Mouse (Mus musculus): ENCODE measurements around the gene Prss33. TPM values are rescaled to one million over a fixed set of nuclear protein-coding genes. Genes with fewer than 3 reads are reported as not detected.

Prss33 gene
- total RNA-seq, 1 experiment from 2014 or later, result not detected

DNA sequence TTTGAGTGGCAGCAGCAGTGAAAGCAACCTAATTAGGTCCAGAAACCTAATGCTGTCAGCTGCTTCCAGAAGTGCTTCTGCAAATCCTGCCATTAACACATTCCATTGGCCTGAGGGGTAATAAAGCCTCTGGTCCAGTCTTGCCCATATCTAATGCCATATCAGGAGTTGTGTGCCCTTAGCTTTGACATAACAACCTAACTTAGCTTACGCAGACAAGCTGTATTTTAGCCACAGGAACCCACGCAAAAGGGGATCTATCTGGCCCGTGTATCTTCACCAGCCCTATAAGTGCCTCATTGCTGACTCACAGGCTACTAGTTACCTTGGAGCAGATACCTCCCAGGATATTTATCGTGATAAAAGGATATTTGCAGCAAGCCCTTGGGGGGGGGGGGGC, 10.3 kb downstream of the Prss33 start:
- DNase-seq, result no peak

DNA sequence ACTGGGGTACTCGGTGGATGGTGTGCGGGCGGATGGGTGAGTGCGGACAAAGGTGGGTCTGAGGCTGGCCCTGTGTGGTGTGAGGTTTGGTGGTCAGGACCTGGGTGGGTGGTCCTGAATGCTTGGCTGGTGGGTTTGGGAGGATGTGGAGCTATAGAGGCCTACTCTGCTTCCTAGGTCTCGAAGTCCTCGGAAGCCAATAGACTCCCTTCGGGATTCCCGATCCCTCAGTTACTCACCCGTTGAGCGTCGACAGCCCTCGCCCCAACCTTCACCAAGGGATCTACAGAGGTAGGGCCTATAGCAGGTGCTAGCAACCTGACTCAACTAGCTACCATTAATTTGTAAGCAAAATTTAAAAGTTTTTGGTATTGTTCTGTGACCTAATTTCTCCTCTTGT, 12.2 kb downstream of the Prss33 start:
- no peak for DNase-seq

DNA sequence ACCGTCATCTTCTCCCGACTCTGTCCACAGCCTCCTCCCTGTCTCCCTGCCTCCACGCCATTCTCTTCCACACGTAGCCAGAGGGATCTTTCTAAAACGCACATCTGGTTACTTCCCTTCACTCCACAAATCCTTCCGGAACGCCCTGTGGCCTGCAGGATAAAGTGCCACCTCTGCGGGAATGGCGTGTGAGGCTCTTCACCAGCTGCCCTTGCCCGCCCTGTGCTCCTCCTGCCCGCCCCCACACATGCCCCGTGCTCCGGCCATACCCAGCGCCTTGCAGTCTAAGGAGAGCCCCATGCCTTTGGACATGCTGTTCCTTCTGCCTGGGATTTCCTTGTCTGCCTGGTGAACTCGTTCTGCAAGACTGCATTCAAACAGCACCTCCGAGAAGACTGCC, 12.8 kb downstream of the Prss33 start:
- DNase-seq, result no peak

DNA sequence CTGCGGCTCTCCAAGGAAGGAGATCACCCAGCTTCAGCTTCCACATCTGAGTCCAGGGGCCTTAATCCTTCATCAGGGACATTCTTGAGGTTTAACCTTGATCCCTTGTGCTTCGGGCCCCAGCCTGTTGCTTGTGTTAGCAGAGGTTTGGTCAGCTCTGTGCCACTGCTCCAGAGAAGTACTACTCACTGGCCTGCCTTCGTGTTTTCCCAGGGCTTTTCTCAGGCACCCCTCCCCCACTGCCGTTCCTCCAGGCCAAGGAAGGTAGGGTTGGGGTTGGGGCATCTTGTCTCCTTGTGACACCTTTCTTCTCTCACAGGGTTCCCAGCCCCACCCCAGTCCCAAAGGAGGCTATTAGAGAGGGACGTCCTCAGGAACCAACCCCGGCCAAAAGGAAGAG, 13.8 kb downstream of the Prss33 start:
- DNase-seq, result no peak

GRCm38 (mm10) chr17:23820731-23821130, 15.1 kb downstream of the Prss33 start:
- no peak for DNase-seq

DNA sequence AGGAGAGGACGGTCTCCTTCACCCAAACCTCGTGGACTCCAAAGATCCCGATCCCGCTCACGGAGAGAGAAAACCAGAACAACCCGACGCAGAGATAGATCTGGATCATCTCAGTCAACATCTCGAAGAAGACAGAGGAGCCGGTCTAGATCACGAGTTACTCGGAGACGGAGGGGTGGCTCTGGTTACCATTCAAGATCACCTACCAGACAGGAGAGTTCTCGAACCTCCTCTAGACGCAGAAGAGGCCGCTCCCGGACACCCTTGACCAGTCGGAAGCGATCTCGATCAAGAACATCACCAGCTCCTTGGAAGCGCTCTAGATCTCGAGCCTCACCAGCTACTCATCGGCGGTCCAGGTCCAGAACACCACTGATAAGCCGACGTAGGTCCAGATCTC, 16.6 kb downstream of the Prss33 start:
- no peak for DNase-seq

GRCm38 (mm10) chr17:23818579-23818978, 17.3 kb downstream of the Prss33 start:
- DNase-seq, result no peak

DNA sequence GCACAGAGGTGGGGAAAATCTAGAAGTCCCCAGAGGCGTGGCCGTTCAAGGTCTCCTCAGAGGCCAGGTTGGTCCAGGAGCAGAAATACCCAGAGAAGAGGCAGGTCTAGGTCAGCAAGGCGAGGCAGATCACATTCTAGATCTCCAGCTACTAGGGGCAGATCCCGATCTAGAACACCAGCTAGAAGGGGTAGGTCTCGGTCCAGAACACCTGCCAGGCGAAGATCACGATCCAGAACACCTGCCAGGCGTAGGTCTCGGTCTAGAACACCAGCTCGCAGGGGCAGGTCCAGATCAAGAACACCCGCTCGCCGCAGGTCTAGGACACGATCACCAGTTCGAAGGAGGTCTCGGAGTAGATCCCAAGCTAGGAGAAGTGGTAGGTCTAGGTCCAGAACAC, 20.2 kb downstream of the Prss33 start:
- DNase-seq, result no peak

DNA sequence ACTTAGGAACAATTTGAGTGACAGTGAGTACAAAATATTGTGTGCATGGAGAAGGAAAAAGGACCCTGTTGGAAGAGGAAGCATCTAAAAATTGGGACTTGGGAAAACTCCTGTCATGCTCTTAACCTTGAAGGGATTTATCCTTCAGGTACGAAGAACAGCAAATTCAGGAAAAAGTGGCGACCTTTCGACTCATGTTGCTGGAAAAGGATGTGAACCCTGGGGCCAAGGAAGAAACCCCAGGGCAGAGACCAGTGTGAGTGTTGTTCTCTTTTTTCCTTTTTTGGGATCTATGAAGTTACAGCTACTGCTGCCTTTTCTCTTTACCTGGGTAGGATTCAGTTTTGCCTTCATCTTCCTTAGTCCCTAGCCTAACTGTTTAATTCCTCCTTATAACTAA, 27.9 kb downstream of the Prss33 start:
- no peak for DNase-seq

- DNase-seq, result peak; percentile 62
Measured at GRCm38 (mm10) chr17:23806867-23807266, 29.0 kb downstream of the Prss33 start.

GRCm38 (mm10) chr17:23804426-23805085, 31.3 kb downstream of the Prss33 start:
- DNase-seq, result no peak

DNA sequence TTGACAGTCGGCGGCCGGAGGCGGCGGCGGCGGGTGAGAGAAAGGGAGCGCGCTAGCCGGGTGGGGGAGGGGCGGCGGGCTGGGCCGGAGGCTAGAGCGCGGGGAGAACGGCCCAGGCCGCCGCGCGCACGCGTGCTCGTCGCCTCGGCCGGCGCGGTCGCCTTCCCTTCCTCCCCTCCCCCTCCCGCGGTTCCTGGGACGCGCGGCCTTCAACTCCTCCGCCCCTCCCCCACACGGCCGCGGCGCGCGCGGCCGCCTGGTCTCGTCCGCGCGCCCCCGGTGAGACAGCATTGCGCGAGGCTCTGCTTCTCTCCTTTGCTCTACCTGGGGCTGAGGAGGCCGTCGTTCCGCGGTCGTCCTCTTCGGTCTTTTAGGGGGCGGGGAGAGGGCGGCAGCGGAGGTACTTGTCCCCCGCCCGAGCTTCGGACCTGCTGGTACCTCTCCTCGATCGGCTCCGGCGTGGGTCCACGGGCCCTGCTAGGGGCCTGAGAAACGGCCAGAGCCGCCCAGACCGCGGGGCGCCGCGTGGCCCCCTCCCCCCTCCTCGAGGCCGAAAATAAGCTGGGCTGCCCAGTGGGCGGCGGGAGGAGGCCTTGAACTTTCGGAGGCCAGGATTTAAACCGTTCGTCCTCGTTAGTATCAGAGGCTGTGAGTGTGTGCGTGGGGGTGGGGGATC, 32.4 kb downstream of the Prss33 start:
- peak; percentile 89 for DNase-seq

DNA sequence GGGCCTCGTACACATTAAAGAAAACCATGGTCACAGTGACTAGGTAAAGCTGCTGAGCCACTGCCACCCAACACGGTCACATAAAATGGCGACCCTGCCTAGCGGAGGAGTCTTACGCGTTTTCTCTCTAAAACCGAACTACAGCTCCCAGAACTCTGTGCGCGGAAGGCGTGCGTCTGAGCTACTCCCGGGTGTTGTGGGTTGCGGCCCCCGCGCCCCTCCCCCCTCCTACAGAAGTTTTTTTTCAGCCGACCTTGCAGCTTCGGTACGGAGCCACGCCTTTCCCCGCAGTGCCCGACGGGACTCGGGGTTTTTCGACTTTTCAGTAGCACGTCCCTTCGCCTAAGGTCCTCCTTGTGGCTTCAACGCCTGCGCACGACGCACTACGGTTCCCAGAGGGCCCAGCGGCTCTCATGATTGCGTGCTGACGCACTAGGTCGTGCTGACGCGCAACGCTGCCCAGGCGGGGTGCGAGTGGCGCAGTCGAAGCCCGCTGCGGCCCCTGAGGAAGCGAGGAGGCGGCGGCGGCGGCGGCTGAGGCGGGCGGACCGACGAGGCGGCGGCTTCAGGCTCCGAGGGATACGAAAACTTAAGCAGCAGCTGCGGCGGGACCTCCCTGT, 33.0 kb downstream of the Prss33 start:
- peak; percentile 94 for DNase-seq

- DNase-seq, result no peak
Measured at GRCm38 (mm10) chr17:23801627-23802026, 34.2 kb downstream of the Prss33 start.

DNA sequence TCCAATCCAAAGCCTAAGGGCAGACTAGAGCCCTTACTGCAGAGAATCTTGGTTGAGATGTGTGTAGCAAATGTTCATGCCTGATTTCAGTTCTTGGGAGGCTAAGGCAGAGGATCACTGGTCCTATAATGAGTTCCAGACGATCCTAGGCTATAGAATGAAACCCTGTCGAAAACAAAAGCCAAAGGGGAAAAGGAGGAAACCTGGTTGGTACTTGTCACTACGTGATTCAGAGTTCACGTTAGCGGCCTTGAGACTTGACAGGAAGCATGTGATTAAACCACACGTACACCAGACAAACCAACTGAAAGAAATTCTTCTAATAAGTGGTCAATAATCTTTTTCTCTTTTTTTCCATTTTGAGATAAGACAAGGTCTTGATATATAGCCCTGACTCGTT, 38.5 kb downstream of the Prss33 start:
- DNase-seq, result no peak

DNA sequence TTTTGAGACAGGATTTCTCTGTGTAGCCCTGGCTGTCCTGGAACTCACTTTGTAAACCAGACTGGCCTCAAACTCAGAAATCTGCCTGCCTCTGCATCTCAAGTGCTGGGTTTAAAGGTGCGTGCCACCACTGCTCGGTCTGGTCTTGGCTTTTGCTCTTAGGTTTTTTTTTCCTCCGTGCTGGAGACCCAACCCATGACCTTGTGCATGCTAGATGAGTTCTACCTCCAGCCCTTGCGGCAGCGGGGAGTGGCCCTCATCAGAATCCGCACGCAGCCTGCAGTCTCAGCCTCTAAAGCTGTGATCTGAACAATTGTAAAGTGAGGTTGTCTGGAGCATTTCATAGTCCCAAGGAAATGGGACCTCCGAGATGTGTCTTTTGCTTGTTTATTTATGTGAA, 40.5 kb downstream of the Prss33 start:
- no peak for DNase-seq

GRCm38 (mm10) chr17:23791079-23791357, 44.8 kb downstream of the Prss33 start:
- DNase-seq, result no peak

DNA sequence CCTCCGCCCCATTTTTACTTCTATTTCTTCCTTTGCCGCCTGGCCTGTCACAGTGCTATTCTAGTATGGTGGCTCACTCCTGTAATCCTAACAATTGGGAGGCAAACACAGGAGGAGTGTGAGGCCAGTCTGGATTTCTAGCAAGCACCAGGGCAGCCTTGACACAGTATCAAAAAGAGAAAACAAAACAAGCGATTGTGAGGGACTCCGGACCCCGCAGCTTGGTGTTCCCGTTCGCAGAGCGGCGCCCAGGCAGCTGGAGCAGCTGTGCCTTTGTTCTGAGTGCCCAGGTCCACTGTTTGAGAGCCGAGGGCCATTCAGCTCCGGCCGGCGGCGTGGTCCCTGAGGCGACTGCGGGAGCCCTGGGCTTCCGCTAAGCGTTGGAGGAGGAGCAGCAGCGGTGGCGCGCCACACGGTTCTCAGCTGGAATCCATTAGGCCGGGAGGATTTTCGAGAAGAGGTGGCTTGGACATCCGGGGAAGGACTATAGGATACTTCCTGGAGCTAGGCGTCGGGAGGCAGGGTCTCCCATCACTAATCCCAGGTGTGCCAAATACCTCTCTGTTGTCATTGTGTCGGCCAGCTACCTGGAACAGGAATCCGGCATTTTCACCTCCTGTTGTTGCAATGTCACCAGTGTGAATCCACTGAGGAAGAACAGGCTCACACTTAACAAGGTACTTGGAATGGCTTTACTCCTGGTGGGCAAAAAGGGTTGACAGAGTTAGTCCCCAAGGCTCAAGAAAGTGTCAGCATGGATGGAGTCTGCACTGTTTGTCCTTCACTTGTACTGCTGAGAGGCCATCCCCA, 45.4 kb downstream of the Prss33 start, which contains the start of gene Srrm2:
TSS of gene Srrm2 (plus strand) at position 264 of the 810 bp plus-strand sequence.
- DNase-seq, result peak; percentile 66

DNA sequence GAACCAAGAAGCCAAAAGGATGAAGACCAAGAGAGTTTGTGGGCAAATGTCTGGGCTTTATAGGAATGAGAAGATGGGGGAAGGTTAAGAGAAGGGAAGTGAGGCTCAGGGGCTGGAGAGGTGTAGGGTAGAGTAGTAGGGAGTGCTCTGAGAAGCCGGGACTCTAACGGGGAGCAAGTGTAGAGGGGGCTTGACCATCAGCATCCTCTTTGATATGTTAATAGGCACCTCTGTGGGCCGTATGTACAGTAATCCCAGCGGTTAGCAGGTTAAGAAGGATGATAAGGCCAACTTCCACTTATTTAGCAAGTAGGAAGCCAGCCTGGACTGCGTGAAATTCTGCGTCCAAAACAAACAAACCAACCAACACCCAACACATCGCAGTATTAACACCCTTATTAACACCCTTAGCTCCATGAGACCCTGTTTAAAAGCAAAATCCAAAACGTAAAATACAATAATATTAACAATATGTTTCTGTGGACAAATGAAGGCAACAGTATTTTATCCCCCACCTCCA, 46.0 kb downstream of the Prss33 start:
- DNase-seq, result no peak

GRCm38 (mm10) chr17:23788973-23789372, 46.9 kb downstream of the Prss33 start:
- no peak for DNase-seq

GRCm38 (mm10) chr17:23786510-23786931, 49.3 kb downstream of the Prss33 start:
- DNase-seq, result no peak

- peak; percentile 78 for DNase-seq
Measured at GRCm38 (mm10) chr17:23785561-23786471, 50.0 kb downstream of the Prss33 start, which contains the start of gene Flywch2. Gene Flywch2 (minus strand): TSS chr17:23786081.
